8 mouse cellular contexts compared by ENCODE assay signal in the genomic region with DNA sequence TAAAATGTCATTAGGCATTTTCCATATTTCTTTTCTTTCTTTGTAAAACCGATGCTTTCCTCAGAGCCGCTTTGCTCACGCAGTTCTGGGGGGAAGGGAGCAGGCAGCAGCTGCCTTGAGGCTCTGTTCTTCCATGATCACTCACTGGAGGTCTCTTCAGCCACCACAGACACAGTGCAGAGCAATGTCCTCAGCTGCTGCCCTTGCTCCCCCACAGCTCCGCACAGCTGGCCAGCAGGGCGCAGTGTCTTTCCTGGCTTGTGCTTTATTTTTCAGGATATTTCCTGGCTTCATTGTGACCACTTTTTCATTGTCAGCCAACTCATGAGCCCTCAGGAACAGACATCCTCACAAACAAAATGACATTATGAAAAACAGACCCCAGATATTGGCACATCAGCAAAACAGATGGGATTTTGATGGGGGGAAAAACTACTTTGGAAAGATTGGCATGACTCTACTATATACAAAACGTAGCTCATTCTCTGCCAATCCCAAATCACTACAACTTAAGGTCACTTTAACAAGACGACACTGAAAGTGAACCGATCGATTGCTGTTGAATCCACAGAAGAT.
DNase-seq lines count a peak whose midpoint lies in the region; ATAC-seq and TF ChIP-seq lines count a peak whose summit lies in the region.

No protein-coding gene starts in this region.

- H3K27ac ChIP-seq in hindbrain, embryonic 14.5 days, result no peak overlapping the region
- H3K27ac ChIP-seq in liver, adult 2 months (replicated peaks; ENCODE audit: insufficient read depth, low read depth, low read length), result no peak overlapping the region

- no peak overlapping the region for H3K4me2 ChIP-seq in hindbrain, embryonic 14.5 days (replicated peaks)

- no peaks in the 10 kb centered on the region for H3K79me2 ChIP-seq in liver, adult 2 months (ENCODE audit: control insufficient read depth, insufficient read depth, low read length)

- intact Hi-C loops in left cerebral cortex, postnatal 4 days (cut with DNase I), result no loop called here

- DNase-seq in left cerebral cortex, postnatal 4 days, result peak; percentile 68
- no peak for DNase-seq in left cerebral cortex, adult 8-10 months (ENCODE audit: low spot score in 2 of 2)
- DNase-seq in gastrocnemius, adult 18-20 months (ENCODE audit: low spot score), result peak; percentile 36
- DNase-seq in hindbrain, embryonic 14.5 days (ENCODE audit: low spot score), result peak; percentile 22
- DNase-seq in liver, adult 2 months (ENCODE audit: extremely low read depth, low read depth, low spot score), result peak; percentile 23
- DNase-seq in neural tube, embryonic 10.5 days (ENCODE audit: extremely low spot score, low spot score), result peak; percentile 22
- no peak for DNase-seq in spleen, postnatal 10 days (ENCODE audit: low spot score in 2 of 2)
- DNase-seq in Muller cell, postnatal 12 days (ENCODE audit: inconsistent ontology term), result no peak

- H3K9me3 ChIP-seq in hindbrain, embryonic 14.5 days (ENCODE audit: control insufficient read depth, low read length), result no peaks in the 10 kb centered on the region

- H3K9ac ChIP-seq in hindbrain, embryonic 14.5 days, result no peak overlapping the region
- no peak overlapping the region for H3K9ac ChIP-seq in liver, adult 2 months (ENCODE audit: low read depth, low read length)

- no peaks in the 10 kb centered on the region for H3K27me3 ChIP-seq in hindbrain, embryonic 14.5 days (ENCODE audit: control insufficient read depth, insufficient read depth, low read length)
- H3K27me3 ChIP-seq in liver, adult 2 months (ENCODE audit: control insufficient read depth, insufficient read depth, low read length), result no peaks in the 10 kb centered on the region

- H3K4me1 ChIP-seq in hindbrain, embryonic 14.5 days (replicated peaks; ENCODE audit: control insufficient read depth, insufficient read depth, low read length), result no peaks in the 10 kb centered on the region
- no peaks in the 10 kb centered on the region for H3K4me1 ChIP-seq in liver, adult 2 months (ENCODE audit: control insufficient read depth, insufficient read depth, low read length)

- no peak for TF ChIP-seq POLR2A in liver, adult 2 months (IDR thresholded peaks at IDR 0.05; ENCODE audit: extremely low read depth, insufficient read depth, low read length)

- WGBS in hindbrain, embryonic 14.5 days, result 51% methylated on average over 9 of the region's 9 CpGs
- 50% methylated on average over 9 of the region's 9 CpGs for WGBS in liver, adult 2 months

- H3K4me3 ChIP-seq in hindbrain, embryonic 14.5 days (replicated peaks; ENCODE audit: low read length), result no peak overlapping the region
- no peak overlapping the region for H3K4me3 ChIP-seq in liver, adult 2 months (ENCODE audit: insufficient read depth, low read depth, low read length)

- TF ChIP-seq CTCF in liver, adult 2 months (IDR thresholded peaks at IDR 0.05; ENCODE audit: low read depth, low read length), result peak; percentile 64

- ATAC-seq in hindbrain, embryonic 14.5 days (ENCODE audit: low FRiP score), result peak; percentile 69

- H3K36me3 ChIP-seq in hindbrain, embryonic 14.5 days (replicated peaks; ENCODE audit: control insufficient read depth, insufficient read depth), result no peaks in the 10 kb centered on the region
- H3K36me3 ChIP-seq in liver, adult 2 months (ENCODE audit: control insufficient read depth, insufficient read depth, low read length), result no peaks in the 10 kb centered on the region

Comparison
In these comparisons a context has a peak if more than half of its experiments do, and no peak if none do; other contexts are left out.
1. DNase-seq: peak in left cerebral cortex, postnatal 4 days (single experiment), gastrocnemius, adult 18-20 months (single experiment), hindbrain, embryonic 14.5 days (single experiment), liver, adult 2 months (single experiment) and neural tube, embryonic 10.5 days (single experiment); none in left cerebral cortex, adult 8-10 months (0 of 2), spleen, postnatal 10 days (0 of 2) and Muller cell, postnatal 12 days (single experiment).